Mouse (Mus musculus) midbrain, embryonic 16.5 days (tissue): Measurements from ENCODE around the gene Ggt1. TPM values are rescaled to one million over a fixed set of nuclear protein-coding genes. Genes with fewer than 3 reads are reported as not detected.

Experiments
- ATAC-seq: fragments of 200-750 bp; cut with Nextera tagmentation; 2 replicates; pipeline ENCODE4 v1.8.0; 2017; ENCODE audit warnings: moderate TSS enrichment
- H3K27ac ChIP-seq: fragments of 300-500 bp; sonication (generic); 2 replicates; pipeline ENCODE4 v1.5.1; 2014; ENCODE audit warnings: mild to moderate bottlenecking, low read length, mixed read lengths
- H3K27me3 ChIP-seq: fragments of 300-500 bp; sonication (generic); 2 replicates; pipeline ENCODE4 v1.6.1; 2014; ENCODE audit warnings: low read depth, low read length, mixed read lengths; ENCODE audit not compliant: control insufficient read depth, insufficient read depth
- H3K36me3 ChIP-seq: fragments of 300-500 bp; sonication (generic); 2 replicates; pipeline ENCODE4 v1.6.1; 2014; ENCODE audit warnings: mild to moderate bottlenecking, low read length, moderate library complexity, mixed read lengths; ENCODE audit not compliant: control insufficient read depth, insufficient read depth
- H3K4me1 ChIP-seq: fragments of 300-500 bp; sonication (generic); 2 replicates; pipeline ENCODE4 v1.6.1; 2014; ENCODE audit warnings: mild to moderate bottlenecking, low read length, mixed read lengths; ENCODE audit not compliant: control insufficient read depth, insufficient read depth
- H3K4me2 ChIP-seq: fragments of 300-500 bp; sonication (generic); 2 replicates; pipeline ENCODE4 v1.6.1; 2014; ENCODE audit warnings: mild to moderate bottlenecking, low read length, mixed read lengths
- H3K4me3 ChIP-seq: fragments of 300-500 bp; sonication (generic); 2 replicates; pipeline ENCODE4 v1.5.1; 2014; ENCODE audit warnings: low read depth, mild to moderate bottlenecking, low read length, moderate library complexity, mixed read lengths
- H3K9ac ChIP-seq: fragments of 300-500 bp; sonication (generic); 2 replicates; pipeline ENCODE4 v1.6.1; 2014; ENCODE audit warnings: low read depth, low read length, mixed read lengths
- H3K9me3 ChIP-seq: fragments of 300-500 bp; sonication (generic); replicated peaks from 2 replicates; pipeline ENCODE4 v1.6.1; 2014; ENCODE audit warnings: mild to moderate bottlenecking, low read length, mixed read lengths; ENCODE audit not compliant: control insufficient read depth, poor library complexity, severe bottlenecking
- WGBS: fragments of 180-500 bp; shearing (Covaris S2); extraction: QIAGEN DNeasy Blood & Tissue Kit; methylation state at CpG from one replicate; pipeline ENCODE4 v1.1.7; 2014; 5-methylcytosine and 5-hydroxymethylcytosine counted together
- polyA plus RNA-seq: library from polyadenylated mRNA; unstranded; fragments of >200 nt; fragmentation: Nextera tagmentation; extraction: Ambion mirVana; gene quantifications from 2 replicates; pipeline ENCODE4 v1.2.1, GENCODE M21; 2015

Ggt1 gene
- polyA plus RNA-seq, 1 experiment from 2014 or later, result 1.3 TPM

DNA sequence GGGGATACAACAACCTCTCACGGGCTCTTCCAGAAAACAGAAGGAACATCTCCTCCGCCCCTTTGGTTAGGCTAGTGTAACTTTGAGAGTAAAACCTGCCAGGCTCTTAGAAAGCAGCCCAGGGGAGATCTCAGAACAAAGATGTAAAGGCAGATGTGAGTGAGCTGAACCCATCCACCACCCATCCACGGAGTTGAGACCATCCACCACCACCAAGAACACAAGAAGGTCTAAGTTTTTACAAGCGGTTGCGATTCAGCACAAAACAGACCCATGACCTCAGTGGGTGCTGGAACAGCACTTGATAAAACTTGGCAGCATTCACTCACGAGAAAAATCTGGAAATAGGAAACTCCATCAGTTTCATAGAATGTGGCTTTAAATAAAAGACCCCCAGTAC lies 64.5 kb downstream of the Ggt1 start:
- Histone ChIP-seq H3K4me2 (no peak overlapping the region), H3K4me1 (no peaks in the 10 kb centered on the region), H3K4me3 (no peak overlapping the region), H3K9me3 (no peaks in the 10 kb centered on the region), H3K36me3 (no peaks in the 10 kb centered on the region), H3K27me3 (no peaks in the 10 kb centered on the region), H3K27ac (no peak overlapping the region), H3K9ac (no peak overlapping the region)
- no peak for ATAC-seq
- 65% methylated on average over 6 of the region's 6 CpGs for WGBS

GRCm38 (mm10) chr10:75626991-75627390 lies 65.6 kb downstream of the Ggt1 start:
- no peak for ATAC-seq
- H3K36me3 ChIP-seq, result no peaks in the 10 kb centered on the region
- no peaks in the 10 kb centered on the region for H3K4me1 ChIP-seq
- no peaks in the 10 kb centered on the region for H3K9me3 ChIP-seq
- H3K27ac ChIP-seq, result no peak overlapping the region
- H3K27me3 ChIP-seq, result no peaks in the 10 kb centered on the region
- WGBS, result 50% methylated on average over 3 of the region's 3 CpGs
- no peak overlapping the region for H3K9ac ChIP-seq
- H3K4me3 ChIP-seq, result no peak overlapping the region
- H3K4me2 ChIP-seq, result no peak overlapping the region

GRCm38 (mm10) chr10:75627490-75627889 lies 66.1 kb downstream of the Ggt1 start:
- Histone ChIP-seq H3K36me3 (no peaks in the 10 kb centered on the region), H3K4me2 (no peak overlapping the region), H3K4me3 (no peak overlapping the region), H3K27me3 (no peaks in the 10 kb centered on the region), H3K9ac (no peak overlapping the region), H3K4me1 (no peaks in the 10 kb centered on the region), H3K9me3 (no peaks in the 10 kb centered on the region), H3K27ac (no peak overlapping the region)
- WGBS, result 82% methylated on average over 3 of the region's 3 CpGs
- no peak for ATAC-seq

DNA sequence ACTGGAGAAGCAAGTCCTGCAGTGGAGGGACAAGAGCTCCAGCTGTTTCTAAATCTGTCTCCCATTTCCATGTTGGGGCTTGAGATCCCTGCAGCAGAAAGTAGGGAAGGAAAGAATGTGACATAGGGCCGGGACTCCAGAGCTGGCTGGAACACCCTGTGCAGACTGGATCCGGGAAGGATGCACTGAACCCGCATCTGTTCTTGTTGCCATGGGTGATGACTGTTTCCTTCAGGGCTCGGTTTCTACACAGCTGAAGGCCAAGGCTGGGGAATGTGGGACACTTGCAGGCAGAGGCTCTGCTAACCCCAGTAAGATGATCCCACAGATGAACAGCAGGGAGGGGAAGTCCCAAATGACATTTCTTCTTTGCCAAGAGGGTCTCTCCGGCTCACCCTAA lies 71.2 kb downstream of the Ggt1 start:
- Histone ChIP-seq H3K9me3 (no peaks in the 10 kb centered on the region), H3K4me2 (no peak overlapping the region), H3K27me3 (no peaks in the 10 kb centered on the region), H3K4me3 (no peak overlapping the region), H3K27ac (no peak overlapping the region), H3K36me3 (no peaks in the 10 kb centered on the region), H3K9ac (no peak overlapping the region), H3K4me1 (no peaks in the 10 kb centered on the region)
- no peak for ATAC-seq
- 68% methylated on average over 5 of the region's 5 CpGs for WGBS

DNA sequence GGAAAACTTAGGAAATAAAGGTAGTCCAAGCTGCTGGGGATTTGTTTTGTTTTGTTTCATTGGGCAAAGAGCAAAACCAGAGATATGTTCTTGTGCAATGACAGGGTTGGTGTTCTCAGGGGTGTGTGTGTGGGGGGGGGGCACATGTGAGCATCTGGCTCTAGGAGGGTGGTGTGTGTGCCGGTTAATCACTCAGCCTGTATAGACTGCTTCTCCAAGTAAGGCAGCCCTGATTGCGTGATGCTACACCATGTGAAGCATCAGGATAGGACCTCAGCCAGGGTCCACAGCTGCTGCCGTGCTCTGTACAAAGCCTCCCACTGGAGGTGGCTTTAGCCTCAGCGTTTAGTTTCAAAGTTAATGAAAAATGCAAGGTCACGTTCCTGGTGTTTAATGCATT lies 71.6 kb downstream of the Ggt1 start:
- Histone ChIP-seq H3K27me3 (no peaks in the 10 kb centered on the region), H3K9ac (no peak overlapping the region), H3K36me3 (no peaks in the 10 kb centered on the region), H3K4me3 (no peak overlapping the region), H3K4me2 (no peak overlapping the region), H3K27ac (no peak overlapping the region), H3K9me3 (no peaks in the 10 kb centered on the region), H3K4me1 (no peaks in the 10 kb centered on the region)
- ATAC-seq, result no peak
- WGBS, result 76% methylated on average over 5 of the region's 5 CpGs

DNA sequence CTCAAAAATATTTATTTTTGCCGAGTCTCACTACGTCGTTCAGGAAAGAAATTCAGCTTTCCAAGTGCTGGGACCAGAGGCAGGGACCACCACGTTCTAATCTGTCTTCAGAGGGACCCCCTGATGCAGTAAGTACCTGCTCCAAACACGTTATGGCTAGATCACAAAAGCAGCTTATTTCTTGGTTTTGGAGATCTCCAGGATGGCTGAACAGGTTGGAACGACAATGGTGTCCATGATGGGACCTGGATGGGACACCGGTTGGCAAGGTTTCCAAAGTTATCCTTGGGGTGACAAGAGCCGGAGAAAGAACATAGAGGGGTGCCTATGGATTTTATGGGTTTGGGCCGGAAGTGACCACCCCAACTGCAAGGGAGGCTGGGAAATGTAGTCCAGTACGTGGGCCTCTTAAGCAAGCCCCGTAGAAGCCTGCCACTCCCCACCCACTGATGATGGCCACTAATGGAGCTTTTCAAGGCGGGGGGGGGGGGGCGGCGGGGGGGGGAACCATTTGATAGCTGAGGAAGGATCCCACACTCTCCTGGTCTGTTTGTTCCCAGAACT lies 72.3 kb downstream of the Ggt1 start:
- no peaks in the 10 kb centered on the region for H3K9me3 ChIP-seq
- no peaks in the 10 kb centered on the region for H3K27me3 ChIP-seq
- H3K9ac ChIP-seq, result no peak overlapping the region
- no peaks in the 10 kb centered on the region for H3K4me1 ChIP-seq
- no peak overlapping the region for H3K27ac ChIP-seq
- no peak overlapping the region for H3K4me3 ChIP-seq
- H3K36me3 ChIP-seq, result no peaks in the 10 kb centered on the region
- H3K4me2 ChIP-seq, result no peak overlapping the region
- no peak for ATAC-seq
- 82% methylated on average over 11 of the region's 14 CpGs for WGBS

DNA sequence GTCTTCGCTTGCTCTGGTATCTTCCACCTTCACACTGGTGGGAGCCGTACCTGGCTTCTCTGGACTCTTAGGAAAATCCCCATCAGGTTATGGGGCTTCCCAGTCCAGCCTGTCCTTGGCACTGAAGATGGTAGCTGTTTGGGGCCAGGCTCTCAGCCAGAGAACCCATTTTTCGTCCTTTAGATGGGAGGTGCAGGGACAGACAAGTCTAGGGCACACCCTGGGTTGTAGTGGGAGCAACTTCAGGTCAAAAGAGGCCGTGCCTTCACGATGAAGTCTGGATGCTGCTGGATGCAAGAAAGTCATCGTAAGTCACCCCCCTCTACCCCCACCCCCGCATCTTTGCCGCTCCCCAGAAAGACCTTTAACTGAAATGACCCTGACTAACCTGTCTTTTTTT lies 73.2 kb downstream of the Ggt1 start:
- H3K4me3 ChIP-seq, result no peak overlapping the region
- no peak overlapping the region for H3K27ac ChIP-seq
- no peak for ATAC-seq
- H3K9ac ChIP-seq, result no peak overlapping the region
- H3K9me3 ChIP-seq, result no peaks in the 10 kb centered on the region
- no peak overlapping the region for H3K4me2 ChIP-seq
- 96% methylated on average over 8 of the region's 8 CpGs for WGBS
- no peaks in the 10 kb centered on the region for H3K36me3 ChIP-seq
- no peaks in the 10 kb centered on the region for H3K4me1 ChIP-seq
- H3K27me3 ChIP-seq, result no peaks in the 10 kb centered on the region

GRCm38 (mm10) chr10:75635019-75635692 lies 73.8 kb downstream of the Ggt1 start:
- Histone ChIP-seq H3K36me3 (no peaks in the 10 kb centered on the region), H3K4me2 (no peak overlapping the region), H3K27me3 (no peaks in the 10 kb centered on the region), H3K9ac (no peak overlapping the region), H3K4me3 (no peak overlapping the region), H3K4me1 (no peaks in the 10 kb centered on the region), H3K27ac (no peak overlapping the region), H3K9me3 (no peaks in the 10 kb centered on the region)
- 71% methylated on average over 14 of the region's 14 CpGs for WGBS
- ATAC-seq, result no peak

DNA sequence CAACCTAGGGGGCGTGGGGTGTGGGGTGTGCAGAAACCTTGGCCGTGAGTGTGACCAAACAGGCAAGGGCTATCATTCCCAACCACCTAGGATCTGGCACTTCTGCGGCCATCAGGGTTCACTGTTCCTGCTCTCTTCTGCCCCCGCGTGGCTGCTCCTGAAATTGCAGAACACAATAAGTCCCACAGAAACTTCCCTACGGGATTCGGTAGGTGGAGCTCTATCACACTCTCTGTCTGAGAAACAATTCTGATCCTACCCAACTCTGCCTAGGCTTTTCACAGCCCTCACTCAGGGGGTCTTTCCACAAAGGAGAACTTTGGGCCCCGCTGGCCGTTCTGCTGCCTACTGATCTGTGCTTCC lies 74.3 kb downstream of the Ggt1 start:
- WGBS, result 4% methylated on average over 9 of the region's 9 CpGs
- Histone ChIP-seq H3K9ac (no peak overlapping the region), H3K4me1 (no peaks in the 10 kb centered on the region), H3K9me3 (no peaks in the 10 kb centered on the region), H3K4me2 (no peak overlapping the region), H3K27ac (no peak overlapping the region), H3K4me3 (no peak overlapping the region), H3K27me3 (no peaks in the 10 kb centered on the region), H3K36me3 (no peaks in the 10 kb centered on the region)
- no peak for ATAC-seq
